Mouse (Mus musculus): ENCODE measurements at regions not wholly inside any gene's neighbourhood (a gene's known extent, or its start where the extent isn't known, plus 50 kb on each side); places are given as distances from the start of the nearest gene placed in this dataset.
"Not testable (repeated sequence)": the region's sequence is repeated elsewhere in the genome, so short reads cannot be mapped to it uniquely, and the experiment has no call there.

- in situ Hi-C loops (cut with MseI, MboI), result no loop called here
Measured at GRCm38 (mm10) chr1:81632704-81633103, 556.0 kb downstream of the Nyap2 start.

- in situ Hi-C loops (cut with MseI, MboI), result no loop called here
Measured at GRCm38 (mm10) chr1:81637357-81637756, 560.6 kb downstream of the Nyap2 start.

- in situ Hi-C loops (cut with MseI, MboI), result no loop called here
Measured at GRCm38 (mm10) chr1:81652990-81653717, 576.4 kb downstream of the Nyap2 start.

GRCm38 (mm10) chr1:81661245-81661644, 571.7 kb upstream of the Gm9747 start:
- in situ Hi-C loops (cut with MseI, MboI), result no loop called here

GRCm38 (mm10) chr1:81671142-81671541, 561.8 kb upstream of the Gm9747 start:
- in situ Hi-C loops (cut with MseI, MboI), result no loop called here

GRCm38 (mm10) chr1:81671725-81672124, 561.2 kb upstream of the Gm9747 start:
- in situ Hi-C loops (cut with MseI, MboI), result no loop called here

- in situ Hi-C loops (cut with MseI, MboI), result no loop called here
Measured at GRCm38 (mm10) chr1:81675576-81676342, 557.2 kb upstream of the Gm9747 start.

- in situ Hi-C loops (cut with MseI, MboI), result no loop called here
Measured at GRCm38 (mm10) chr1:81677768-81678400, 555.0 kb upstream of the Gm9747 start.

GRCm38 (mm10) chr1:81696129-81696528, 536.8 kb upstream of the Gm9747 start:
- in situ Hi-C loops (cut with MseI, MboI), result no loop called here

GRCm38 (mm10) chr1:81709169-81709568, 523.7 kb upstream of the Gm9747 start:
- in situ Hi-C loops (cut with MseI, MboI), result no loop called here

- in situ Hi-C loops (cut with MseI, MboI), result no loop called here
Measured at GRCm38 (mm10) chr1:81717091-81717490, 515.8 kb upstream of the Gm9747 start.

- in situ Hi-C loops (cut with MseI, MboI), result no loop called here
Measured at GRCm38 (mm10) chr1:81718233-81718632, 514.7 kb upstream of the Gm9747 start.

GRCm38 (mm10) chr1:81724859-81725258, 508.1 kb upstream of the Gm9747 start:
- in situ Hi-C loops (cut with MseI, MboI), result no loop called here

- in situ Hi-C loops (cut with MseI, MboI), result no loop called here
Measured at GRCm38 (mm10) chr1:81726268-81727132, 506.4 kb upstream of the Gm9747 start.

GRCm38 (mm10) chr1:81737111-81737833, 495.6 kb upstream of the Gm9747 start:
- in situ Hi-C loops (cut with MseI, MboI), result no loop called here

GRCm38 (mm10) chr1:81738384-81738783, 494.5 kb upstream of the Gm9747 start:
- in situ Hi-C loops (cut with MseI, MboI), result no loop called here

- in situ Hi-C loops (cut with MseI, MboI), result no loop called here
Measured at GRCm38 (mm10) chr1:81739392-81739791, 493.5 kb upstream of the Gm9747 start.

GRCm38 (mm10) chr1:81739981-81740380, 492.9 kb upstream of the Gm9747 start:
- in situ Hi-C loops (cut with MseI, MboI), result no loop called here

GRCm38 (mm10) chr1:81741882-81742281, 491.0 kb upstream of the Gm9747 start:
- in situ Hi-C loops (cut with MseI, MboI), result not testable (repeated sequence)

GRCm38 (mm10) chr1:81744524-81744923, 488.4 kb upstream of the Gm9747 start:
- in situ Hi-C loops (cut with MseI, MboI), result no loop called here

Measured in mouse trophoblast stem cell (cell line).